Mouse (Mus musculus) MEL (cell line): Measurements from ENCODE around the gene Robo1. TPM values are rescaled to one million over a fixed set of nuclear protein-coding genes. Genes with fewer than 3 reads are reported as not detected.

Experiments used
- DNase-seq: peaks from one replicate; pipeline ENCODE4 v3.0.0; 2011; ENCODE audit warnings: low read depth, low spot score
- H3K27ac ChIP-seq: 2 replicates; pipeline ENCODE4 v1.5.1; 2012; ENCODE audit warnings: low read depth, mild to moderate bottlenecking, control low read depth, low read length, moderate library complexity; ENCODE audit not compliant: control insufficient read depth
- H3K27me3 ChIP-seq, 2 experiments: fragments of 150-350 bp in 1 of 2; sonication (generic) in 1 of 2; 2 replicates each; pipeline ENCODE4 v1.6.1; 2012; ENCODE audit warnings: low read length in 2 of 2, mild to moderate bottlenecking in 2 of 2, improper control_type of control experiment in 1 of 2, moderate library complexity in 1 of 2; ENCODE audit not compliant: insufficient read depth in 2 of 2, control insufficient read depth in 1 of 2
- H3K36me3 ChIP-seq, 2 experiments: 2 replicates each; pipeline ENCODE4 v1.6.1; 2012 to 2014; ENCODE audit warnings: low read length in 2 of 2, improper control_type of control experiment in 1 of 2, inconsistent platforms in 1 of 2, mild to moderate bottlenecking in 1 of 2; ENCODE audit not compliant: insufficient read depth in 2 of 2, control insufficient read depth in 1 of 2
- H3K4me1 ChIP-seq, 2 experiments: fragments of 150-350 bp in 1 of 2; sonication (generic) in 1 of 2; 2 replicates each; pipeline ENCODE4 v1.6.1; 2012; ENCODE audit warnings: low read length in 2 of 2, improper control_type of control experiment in 1 of 2, mild to moderate bottlenecking in 1 of 2; ENCODE audit not compliant: insufficient read depth in 2 of 2, control insufficient read depth in 1 of 2
- H3K4me3 ChIP-seq, 2 experiments: fragments of 150-350 bp in 1 of 2; sonication (generic) in 1 of 2; 2 replicates each; pipeline ENCODE4 v1.5.1; 2012; ENCODE audit warnings: low read depth in 2 of 2, low read length in 2 of 2, mild to moderate bottlenecking in 2 of 2, moderate library complexity in 2 of 2, control low read depth in 1 of 2, improper control_type of control experiment in 1 of 2; ENCODE audit not compliant: control insufficient read depth in 1 of 2, insufficient read depth in 1 of 2
- H3K79me2 ChIP-seq: 2 replicates; pipeline ENCODE4 v1.6.1; 2012; ENCODE audit warnings: mild to moderate bottlenecking, low read length, moderate library complexity; ENCODE audit not compliant: control insufficient read depth, poor library complexity, insufficient read depth
- H3K9ac ChIP-seq: 2 replicates; pipeline ENCODE4 v1.6.1; 2012; ENCODE audit warnings: low read depth, mild to moderate bottlenecking, control low read depth, low read length, moderate library complexity; ENCODE audit not compliant: control insufficient read depth, poor library complexity, severe bottlenecking
- H3K9me3 ChIP-seq: fragments of 150-350 bp; sonication (generic); replicated peaks from 2 replicates; pipeline ENCODE4 v1.6.1; 2012; ENCODE audit warnings: mild to moderate bottlenecking, low read length, improper control_type of control experiment, moderate library complexity; ENCODE audit not compliant: insufficient read depth
- BHLHE40 ChIP-seq: IDR thresholded peaks from 2 replicates; pipeline ENCODE4 v1.6.1; 2012; ENCODE audit warnings: low read depth, mild to moderate bottlenecking, inconsistent platforms, low read length, improper control_type of control experiment, borderline replicate concordance
- CHD2 ChIP-seq: IDR thresholded peaks from 2 replicates; pipeline ENCODE4 v1.6.1; 2011; ENCODE audit warnings: low read length, improper control_type of control experiment
- ELF1 ChIP-seq: IDR thresholded peaks from 2 replicates; pipeline ENCODE4 v1.6.1; 2014; ENCODE audit warnings: low read depth, mild to moderate bottlenecking, inconsistent platforms, low read length, improper control_type of control experiment, moderate library complexity
- GATA1 ChIP-seq: IDR thresholded peaks from 2 replicates; pipeline ENCODE4 v1.6.1; 2011; ENCODE audit warnings: low read depth, low read length, improper control_type of control experiment
- JUND ChIP-seq: IDR thresholded peaks from 2 replicates; pipeline ENCODE4 v1.6.1; 2011; ENCODE audit warnings: low read depth, mild to moderate bottlenecking, improper control_type of control experiment, low read length
- MAFK ChIP-seq: IDR thresholded peaks from 2 replicates; pipeline ENCODE4 v1.6.1; 2011; ENCODE audit warnings: low read depth, mild to moderate bottlenecking, low read length, improper control_type of control experiment, borderline replicate concordance
- MAZ ChIP-seq: IDR thresholded peaks from 2 replicates; pipeline ENCODE4 v1.6.1; 2012; ENCODE audit warnings: low read depth, mild to moderate bottlenecking, inconsistent platforms, low read length, improper control_type of control experiment
- MXI1 ChIP-seq: IDR thresholded peaks from 2 replicates; pipeline ENCODE4 v1.6.1; 2011; ENCODE audit warnings: mild to moderate bottlenecking, low read depth, low read length, improper control_type of control experiment
- NRF1 ChIP-seq: IDR thresholded peaks from 2 replicates; pipeline ENCODE4 v1.6.1; 2014; ENCODE audit warnings: low read depth, mild to moderate bottlenecking, inconsistent platforms, low read length, improper control_type of control experiment, moderate library complexity; ENCODE audit not compliant: poor library complexity, insufficient read depth, severe bottlenecking
- POLR2AphosphoS2 ChIP-seq: IDR thresholded peaks from 2 replicates; pipeline ENCODE4 v1.6.1; 2011; ENCODE audit warnings: low read length, improper control_type of control experiment
- SMC3 ChIP-seq: IDR thresholded peaks from 2 replicates; pipeline ENCODE4 v1.6.1; 2011; ENCODE audit warnings: low read depth, low read length, improper control_type of control experiment
- TBP ChIP-seq: IDR thresholded peaks from 2 replicates; pipeline ENCODE4 v1.8.0; 2011; ENCODE audit warnings: low read depth, low read length, improper control_type of control experiment
- TCF12 ChIP-seq: IDR thresholded peaks from 2 replicates; pipeline ENCODE4 v1.6.1; 2014; ENCODE audit warnings: low read depth, mild to moderate bottlenecking, inconsistent platforms, low read length, improper control_type of control experiment, moderate library complexity
- USF2 ChIP-seq, 2 experiments: IDR thresholded peaks; 2 replicates each; pipeline ENCODE4 v1.6.1; 2011 to 2012; ENCODE audit warnings: improper control_type of control experiment in 2 of 2, low read length in 2 of 2, borderline replicate concordance in 1 of 2, inconsistent platforms in 1 of 2, low read depth in 1 of 2, mild to moderate bottlenecking in 1 of 2; ENCODE audit not compliant: insufficient read depth in 1 of 2
- ZC3H11A ChIP-seq: IDR thresholded peaks from 2 replicates; pipeline ENCODE4 v1.6.1; 2012; ENCODE audit warnings: low read depth, mild to moderate bottlenecking, inconsistent platforms, low read length, improper control_type of control experiment
- ZKSCAN1 ChIP-seq: IDR thresholded peaks from 2 replicates; pipeline ENCODE4 v1.6.1; 2012; ENCODE audit warnings: low read depth, mild to moderate bottlenecking, inconsistent platforms, low read length, improper control_type of control experiment, moderate library complexity
- ZMIZ1 ChIP-seq: IDR thresholded peaks from 2 replicates; pipeline ENCODE4 v1.6.1; 2012; ENCODE audit warnings: low read depth, mild to moderate bottlenecking, inconsistent platforms, low read length, improper control_type of control experiment, moderate library complexity
- polyA plus RNA-seq, 2 experiments: library from polyadenylated mRNA; stranded (reverse) in 1 of 2; unstranded in 1 of 2; fragments of >175 nt in 1 of 2; fragments of >200 nt in 1 of 2; gene quantifications; 2 replicates each; pipeline versions ENCODE4 v1.2.1 to v1.2.4; 2012; ENCODE audit warnings: low replicate concordance in 2 of 2, low read depth in 1 of 2; ENCODE audit not compliant: insufficient read length in 2 of 2, insufficient read depth in 1 of 2, missing spikeins in 1 of 2
- total RNA-seq: library from RNA; depleted of rRNA; stranded (reverse); fragments of 300-350 nt; gene quantifications from 2 replicates; pipeline ENCODE4 v1.2.3, GENCODE M21; 2012

Robo1 gene
- total and polyA plus RNA-seq, 3 experiments, result not detected

DNA sequence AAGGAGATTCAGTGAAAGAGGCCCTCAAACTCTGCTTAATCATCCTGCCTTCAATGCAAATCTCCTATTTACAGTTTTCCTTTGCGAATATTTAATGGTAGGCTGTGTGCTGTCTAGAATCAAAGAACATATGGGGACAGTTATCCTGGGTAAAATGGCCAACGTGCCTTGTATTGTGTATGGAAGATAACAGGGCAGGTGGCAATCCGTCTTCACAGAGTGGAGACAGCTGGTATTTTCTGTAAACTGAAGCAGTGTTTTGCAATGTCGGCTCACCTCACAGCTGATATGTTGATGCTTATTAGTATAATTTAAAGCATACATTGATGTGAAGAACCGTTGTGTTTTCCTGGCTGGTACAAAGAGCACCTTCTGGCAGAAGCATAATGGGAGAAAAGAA, 464.2 kb downstream of the Robo1 start:
- Histone ChIP-seq H3K4me1 (no peaks in the 10 kb centered on the region), H3K4me3 (no peak overlapping the region), H3K27me3 (no peaks in the 10 kb centered on the region), H3K36me3 (no peaks in the 10 kb centered on the region), H3K9ac (no peak overlapping the region), H3K27ac (no peak overlapping the region), H3K9me3 (no peaks in the 10 kb centered on the region), H3K79me2 (no peaks in the 10 kb centered on the region)
- no peak for DNase-seq
- TF ChIP-seq USF2 (IDR thresholded peaks at IDR 0.05; ENCODE audit: borderline replicate concordance in 1 of 2, insufficient read depth in 1 of 2, low read depth in 1 of 2, low read length in 2 of 2), result no peak
- no peak for TF ChIP-seq ZMIZ1
- TF ChIP-seq ELF1, result no peak
- no peak for TF ChIP-seq POLR2AphosphoS2
- TF ChIP-seq BHLHE40, result no peak
- no peak for TF ChIP-seq ZKSCAN1
- no peak for TF ChIP-seq SMC3
- TF ChIP-seq ZC3H11A, result no peak
- TF ChIP-seq CHD2, result no peak
- no peak for TF ChIP-seq JUND

DNA sequence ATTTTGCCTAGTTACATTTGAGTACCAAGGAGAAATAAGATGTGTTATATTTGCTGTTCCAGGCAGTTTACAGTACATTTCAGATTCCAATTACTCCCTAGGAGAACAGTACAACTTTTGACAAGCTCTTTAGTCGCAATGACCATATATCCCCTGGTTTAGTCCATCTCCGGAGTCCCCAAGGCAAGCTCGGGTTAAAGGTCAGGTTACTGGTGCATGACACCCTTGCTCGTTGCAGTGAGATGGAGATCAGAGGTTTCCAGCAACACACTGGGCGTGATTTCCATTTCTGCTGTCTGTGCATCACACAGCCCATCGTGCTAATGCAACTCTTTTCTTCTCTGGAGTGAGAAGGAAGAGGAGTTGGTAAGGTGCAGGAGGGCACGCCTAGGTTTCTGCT, 464.9 kb downstream of the Robo1 start:
- H3K4me3 ChIP-seq, result no peak overlapping the region
- H3K27ac ChIP-seq, result no peak overlapping the region
- H3K9me3 ChIP-seq, result no peaks in the 10 kb centered on the region
- no peak overlapping the region for H3K9ac ChIP-seq
- no peak for DNase-seq
- TF ChIP-seq MAFK (no peak), ZKSCAN1 (no peak), MXI1 (no peak), MAZ (no peak), NRF1 (no peak)
- H3K4me1 ChIP-seq, result no peaks in the 10 kb centered on the region
- no peaks in the 10 kb centered on the region for H3K79me2 ChIP-seq
- no peaks in the 10 kb centered on the region for H3K36me3 ChIP-seq
- H3K27me3 ChIP-seq, result no peaks in the 10 kb centered on the region

DNA sequence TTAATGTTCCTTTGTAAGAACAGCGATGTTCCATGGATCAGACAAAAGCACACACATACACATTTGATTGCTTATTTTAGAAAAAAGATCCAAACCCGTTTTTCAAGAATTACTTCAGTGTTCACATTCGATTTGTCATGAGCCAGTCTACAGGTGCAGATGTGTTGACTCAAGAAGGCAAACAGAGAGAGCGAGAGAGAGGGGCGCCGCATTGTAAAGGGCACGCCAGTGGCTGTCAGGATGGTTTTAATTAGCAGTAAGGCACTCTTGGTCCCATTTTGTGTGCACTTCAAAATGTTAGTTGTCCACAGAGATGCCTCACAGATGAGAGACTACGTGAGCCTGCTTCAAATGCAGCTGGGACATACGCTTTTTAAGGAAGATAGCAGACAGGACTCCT, 470.4 kb downstream of the Robo1 start:
- no peak overlapping the region for H3K27ac ChIP-seq

More for the DNA sequence above, 470.4 kb downstream of the Robo1 start:
- Histone ChIP-seq H3K4me3 (no peak overlapping the region), H3K79me2 (no peaks in the 10 kb centered on the region), H3K27me3 (no peaks in the 10 kb centered on the region), H3K9me3 (no peaks in the 10 kb centered on the region), H3K9ac (no peak overlapping the region), H3K4me1 (no peaks in the 10 kb centered on the region), H3K36me3 (no peaks in the 10 kb centered on the region)
- TF ChIP-seq GATA1 (no peak), BHLHE40 (no peak), TBP (no peak), TCF12 (no peak), MAFK (no peak)
- no peak for DNase-seq
